Mouse (Mus musculus) small intestine, adult 2 months (tissue): ENCODE measurements around the gene Anp32e.
"Not testable (repeated sequence)": the region's sequence is repeated elsewhere in the genome, so short reads cannot be mapped to it uniquely, and the experiment has no call there.

Experiments
- CTCF ChIP-seq: fragments of 200-500 bp; IDR thresholded peaks from 2 replicates; pipeline ENCODE4 v1.5.1; 2012; ENCODE audit warnings: low read depth, mild to moderate bottlenecking, control low read depth, inconsistent platforms, low read length, moderate library complexity, mixed read lengths; ENCODE audit not compliant: insufficient replicate concordance, insufficient read length; ENCODE audit errors: extremely low read depth
- POLR2A ChIP-seq: fragments of 200-500 bp; IDR thresholded peaks from 2 replicates; pipeline ENCODE4 v1.6.1; 2012; ENCODE audit warnings: low read depth, mild to moderate bottlenecking, control low read depth, inconsistent platforms, low read length, moderate library complexity

DNA sequence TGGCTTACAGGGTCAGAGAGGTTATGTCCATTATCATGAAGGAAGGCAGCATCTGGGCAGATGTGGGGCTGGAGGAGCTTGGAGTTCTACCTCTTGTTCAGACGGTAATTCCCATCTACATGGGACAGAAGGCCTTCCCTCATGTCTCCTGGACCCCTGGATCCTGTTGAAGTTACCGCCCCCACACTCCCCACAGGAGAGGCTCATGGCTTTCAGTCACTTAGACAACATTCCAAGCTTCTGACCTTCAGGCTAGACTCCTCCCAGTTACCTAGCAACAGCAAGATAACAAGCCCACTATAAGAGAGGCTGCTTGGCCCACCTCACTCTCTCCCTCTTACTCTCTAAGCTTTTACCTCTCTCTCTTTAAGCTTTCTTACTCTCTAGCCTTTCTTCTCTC lies 8.5 kb upstream of the Anp32e start:
- not testable (repeated sequence) for TF ChIP-seq CTCF, POLR2A
